Mouse (Mus musculus): ENCODE data around the gene B3galt6.

The B3galt6 gene

GRCm38 (mm10) chr4:155991211-155991907 is 1.1 kb downstream of the B3galt6 start:
- DNase-seq (ENCODE audit: low read depth, low spot score) = no peak

GRCm38 (mm10) chr4:155983788-155984187 is 8.7 kb downstream of the B3galt6 start:
- DNase-seq (ENCODE audit: low read depth, low spot score) = no peak

- no peak for DNase-seq (ENCODE audit: low read depth, low spot score)
Observed at GRCm38 (mm10) chr4:155981436-155982082, 10.9 kb downstream of the B3galt6 start.

- no peak for DNase-seq (ENCODE audit: low read depth, low spot score)
Observed at GRCm38 (mm10) chr4:155973239-155973638, 19.2 kb downstream of the B3galt6 start.

GRCm38 (mm10) chr4:155972651-155973050 is 19.8 kb downstream of the B3galt6 start:
- no peak for DNase-seq (ENCODE audit: low read depth, low spot score)

- DNase-seq (ENCODE audit: low read depth, low spot score) = no peak
Observed at GRCm38 (mm10) chr4:155970286-155970685, 22.2 kb downstream of the B3galt6 start.

GRCm38 (mm10) chr4:155969043-155969653 is 23.3 kb downstream of the B3galt6 start:
- DNase-seq (ENCODE audit: low read depth, low spot score) = no peak

GRCm38 (mm10) chr4:155964396-155964795 is 28.1 kb downstream of the B3galt6 start:
- no peak for DNase-seq (ENCODE audit: low read depth, low spot score)

- no peak for DNase-seq (ENCODE audit: low read depth, low spot score)
Observed at GRCm38 (mm10) chr4:155963106-155963505, 29.3 kb downstream of the B3galt6 start.

GRCm38 (mm10) chr4:155962167-155962971 is 30.1 kb downstream of the B3galt6 start, which contains the start of gene C1qtnf12:
TSS of gene C1qtnf12 (plus strand) at chr4:155962318.
- no peak for DNase-seq (ENCODE audit: low read depth, low spot score)

- no peak for DNase-seq (ENCODE audit: low read depth, low spot score)
Observed at GRCm38 (mm10) chr4:155959275-155959674, 33.2 kb downstream of the B3galt6 start.

GRCm38 (mm10) chr4:155955491-155955890 is 37.0 kb downstream of the B3galt6 start:
- DNase-seq (ENCODE audit: low read depth, low spot score) = no peak

- no peak for DNase-seq (ENCODE audit: low read depth, low spot score)
Observed at GRCm38 (mm10) chr4:155947094-155947493, 45.4 kb downstream of the B3galt6 start.

GRCm38 (mm10) chr4:155944271-155944670 is 48.2 kb downstream of the B3galt6 start:
- no peak for DNase-seq (ENCODE audit: low read depth, low spot score)

- peak; percentile 91 for DNase-seq (ENCODE audit: low read depth, low spot score)
Observed at GRCm38 (mm10) chr4:155943534-155944249, 48.8 kb downstream of the B3galt6 start, which contains the start of gene Ube2j2. TSS of gene Ube2j2 (plus strand) at chr4:155943831.

- DNase-seq (ENCODE audit: low read depth, low spot score) = no peak
Observed at GRCm38 (mm10) chr4:155943049-155943452, 49.4 kb downstream of the B3galt6 start.
